Comparison of ENCODE assay signal across 8 mouse cellular contexts in genomic region chr5:137741023-137741931, GRCm38 (mm10). TPM values are rescaled to one million over a fixed set of nuclear protein-coding genes. Genes with fewer than 3 reads are reported as not detected.
DNase-seq lines count a peak whose midpoint lies in the region; ATAC-seq and TF ChIP-seq lines count a peak whose summit lies in the region.

Gene Nyap1, minus strand, starts transcription at chr5:137741607.

- H3K4me1 ChIP-seq in forebrain, embryonic 12.5 days = peaks cover 46% of the 10 kb centered on the region
- peaks cover 30% of the 10 kb centered on the region for H3K4me1 ChIP-seq in lung, embryonic 15.5 days
- H3K4me1 ChIP-seq in olfactory bulb, adult 2 months (ENCODE audit: control insufficient read depth, insufficient read depth, low read length) = peaks cover 29% of the 10 kb centered on the region

- peak within 1 kb of the TSS; percentile 74 for H3K4me3 ChIP-seq in forebrain, embryonic 12.5 days (replicated peaks)
- H3K4me3 ChIP-seq in layer of hippocampus, adult 2 months = peak within 1 kb of the TSS; percentile 84
- H3K4me3 ChIP-seq in lung, embryonic 15.5 days = peak within 1 kb of the TSS; percentile 73
- peak within 1 kb of the TSS; percentile 54 for H3K4me3 ChIP-seq in olfactory bulb, adult 2 months (ENCODE audit: insufficient read depth, low read depth, low read length)

- no peaks in the 10 kb centered on the region for H3K9me3 ChIP-seq in forebrain, embryonic 12.5 days
- no peaks in the 10 kb centered on the region for H3K9me3 ChIP-seq in lung, embryonic 15.5 days

- DNase-seq in ES-CJ7 (ENCODE audit: low read depth, low spot score) = peak; percentile 91
- peak; percentile 78 for DNase-seq in c-Kit-positive CD71-positive TER-119-negative erythroid progenitor cells, embryonic 14.5 days (ENCODE audit: low read depth)
- DNase-seq in heart, postnatal 14 days = peak; percentile 83 to 85
- peak; percentile 79 to 85 for DNase-seq in layer of hippocampus, adult 2 months (ENCODE audit: low spot score in 2 of 2)
- peak; percentile 94 for DNase-seq in thymus, postnatal 0 days (ENCODE audit: low spot score)

- intact Hi-C loops in heart, postnatal 14 days (cut with DNase I) = loop anchor here (5.0 kb wide), 1 partner anchor 84 kb away; no protein-coding TSS in a partner anchor

- H3K27me3 ChIP-seq in forebrain, embryonic 12.5 days = no peaks in the 10 kb centered on the region
- H3K27me3 ChIP-seq in lung, embryonic 15.5 days = no peaks in the 10 kb centered on the region

- peak within 1 kb of the TSS; percentile 88 for H3K9ac ChIP-seq in forebrain, embryonic 12.5 days
- peak within 1 kb of the TSS; percentile 60 for H3K9ac ChIP-seq in lung, embryonic 15.5 days

- H3K27ac ChIP-seq in forebrain, embryonic 12.5 days = peak within 1 kb of the TSS; percentile 88
- H3K27ac ChIP-seq in layer of hippocampus, adult 2 months = peak within 1 kb of the TSS; percentile 89
- H3K27ac ChIP-seq in lung, embryonic 15.5 days = peak within 1 kb of the TSS; percentile 81; the same call in 1 of the 2 replicates
- H3K27ac ChIP-seq in olfactory bulb, adult 2 months (ENCODE audit: insufficient read depth, low read depth, low read length) = no peak within 1 kb of the TSS; the same call in 1 of the 2 replicates

- TF ChIP-seq CTCF in layer of hippocampus, adult 2 months (conservative IDR thresholded peaks at IDR 0.05) = peak; percentile 95
- peak; percentile 92; the same call in 1 of the 2 replicates for TF ChIP-seq CTCF in olfactory bulb, adult 2 months (IDR thresholded peaks at IDR 0.05; ENCODE audit: insufficient read depth, low read depth, low read length)

- peaks cover 15% of the 10 kb centered on the region for H3K36me3 ChIP-seq in forebrain, embryonic 12.5 days (replicated peaks)
- no peaks in the 10 kb centered on the region for H3K36me3 ChIP-seq in lung, embryonic 15.5 days

- H3K4me2 ChIP-seq in forebrain, embryonic 12.5 days = peak within 1 kb of the TSS; percentile 93
- peak within 1 kb of the TSS; percentile 97 for H3K4me2 ChIP-seq in lung, embryonic 15.5 days

- 1% methylated on average over 67 of the region's 71 CpGs for WGBS in forebrain, embryonic 12.5 days
- WGBS in lung, embryonic 15.5 days = under 1% methylated on average over 70 of the region's 71 CpGs
- 2% methylated on average over 71 of the region's 71 CpGs for WGBS in olfactory bulb, adult 2 months

- TF ChIP-seq POLR2A in olfactory bulb, adult 2 months (IDR thresholded peaks at IDR 0.05; ENCODE audit: insufficient read depth, low read depth, low read length) = peak; percentile 32; the same call in 1 of the 2 replicates

- ATAC-seq in forebrain, embryonic 12.5 days (ENCODE audit: low FRiP score) = peak; percentile 83
- ATAC-seq in lung, embryonic 15.5 days (ENCODE audit: borderline replicate concordance, extremely low read depth, low FRiP score, low TSS enrichment) = peak; percentile 85

RNA-seq across cellular contexts. Expression of gene Nyap1, which starts in this region (rescaled TPM):
- polyA plus RNA-seq in forebrain, embryonic 12.5 days (2016; fragmentation: Nextera tagmentation; extraction: Ambion mirVana) = 19.5 and 22.6 TPM in 2 replicates
- total RNA-seq in heart, postnatal 14 days (2021) = 1 to 10 TPM; 1.4 to 1.8 TPM
- 10 to 100 TPM; 70.4 to 72.5 TPM for total RNA-seq in layer of hippocampus, adult 2 months (2021)
- polyA plus RNA-seq in lung, embryonic 15.5 days (2015; fragmentation: Nextera tagmentation; extraction: Ambion mirVana) = 1.6 and 1.8 TPM in 2 replicates
- not detected in 2 replicates for polyA plus RNA-seq in olfactory bulb, adult 2 months (2012; ENCODE audit: insufficient read depth, insufficient read length, low replicate concordance, missing spikeins)
- polyA plus RNA-seq in thymus, postnatal 0 days (2015; fragmentation: Nextera tagmentation; extraction: Ambion mirVana) = 7.2 and 8.8 TPM in 2 replicates

Comparison
In these comparisons a context has a peak if more than half of its experiments do, and no peak if none do; other contexts are left out.
1. RNA of gene Nyap1 (total RNA-seq): 70.4 to 72.5 TPM in layer of hippocampus, adult 2 months; 1.4 to 1.8 TPM in heart, postnatal 14 days; every median in the first group is over 10 times any median in the second.
2. Peak in every context shown above with its lines, with median percentiles within 50 percentile points of each other: DNase-seq and H3K4me3 ChIP-seq.